Mouse (Mus musculus): Measurements from ENCODE around the gene Ric1. TPM values are rescaled to one million over a fixed set of nuclear protein-coding genes. Genes with fewer than 3 reads are reported as not detected.

Ric1 gene
- total RNA-seq (2021) = 10 to 100 TPM; 40.4 to 40.6 TPM
- long read RNA-seq, experiment 1, full-length matches to known transcripts = 5 of 9 reads
- long read RNA-seq, experiment 1, partial matches to known transcripts = 1 of 9 reads
- long read RNA-seq, experiment 1, other reads (novel, unspliced or antisense) = 3 of 9 reads
- long read RNA-seq, experiment 2, partial matches to known transcripts = 0 of 3 reads
- long read RNA-seq, experiment 2, other reads (novel, unspliced or antisense) = 3 of 3 reads

- intact Hi-C loops (cut with DNase I) = no loop called here
- peak; percentile 76 to 86 for DNase-seq (ENCODE audit: low spot score in 2 of 2)
These were observed at the start of gene Ric1 for GRCm38 (mm10) chr19:29521637-29522435. Gene Ric1, plus strand, starts transcription at chr19:29522282.

- intact Hi-C loops (cut with DNase I) = no loop called here
- no peak for DNase-seq (ENCODE audit: low spot score in 2 of 2)
These were observed 49.7 kb upstream of the Ric1 start for GRCm38 (mm10) chr19:29472424-29472823.

- intact Hi-C loops (cut with DNase I) = no loop called here
- DNase-seq (ENCODE audit: low spot score in 2 of 2) = no peak
These were observed 49.1 kb upstream of the Ric1 start for GRCm38 (mm10) chr19:29472946-29473345.

GRCm38 (mm10) chr19:29474803-29475202 is 47.3 kb upstream of the Ric1 start:
- intact Hi-C loops (cut with DNase I) = no loop called here
- DNase-seq (ENCODE audit: low spot score in 2 of 2) = no peak

GRCm38 (mm10) chr19:29475210-29475620 is 46.9 kb upstream of the Ric1 start:
- intact Hi-C loops (cut with DNase I) = no loop called here
- DNase-seq (ENCODE audit: low spot score in 2 of 2) = no peak

- intact Hi-C loops (cut with DNase I) = no loop called here
- no peak for DNase-seq (ENCODE audit: low spot score in 2 of 2)
These were observed 43.5 kb upstream of the Ric1 start for GRCm38 (mm10) chr19:29478598-29478997.

- no peak for DNase-seq (ENCODE audit: low spot score in 2 of 2)
- intact Hi-C loops (cut with DNase I) = no loop called here
These were observed 40.5 kb upstream of the Ric1 start for GRCm38 (mm10) chr19:29481578-29481977.

- no peak for DNase-seq (ENCODE audit: low spot score in 2 of 2)
- intact Hi-C loops (cut with DNase I) = no loop called here
These were observed 39.9 kb upstream of the Ric1 start for GRCm38 (mm10) chr19:29482148-29482547.

GRCm38 (mm10) chr19:29482637-29483036 is 39.4 kb upstream of the Ric1 start:
- intact Hi-C loops (cut with DNase I) = no loop called here
- DNase-seq (ENCODE audit: low spot score in 2 of 2) = no peak

- intact Hi-C loops (cut with DNase I) = no loop called here
- no peak for DNase-seq (ENCODE audit: low spot score in 2 of 2)
These were observed 38.7 kb upstream of the Ric1 start for GRCm38 (mm10) chr19:29483386-29483785.

- DNase-seq (ENCODE audit: low spot score in 2 of 2) = no peak
- intact Hi-C loops (cut with DNase I) = no loop called here
These were observed 37.5 kb upstream of the Ric1 start for GRCm38 (mm10) chr19:29484537-29484936.

GRCm38 (mm10) chr19:29485257-29485948 is 36.7 kb upstream of the Ric1 start:
- no peak for DNase-seq (ENCODE audit: low spot score in 2 of 2)
- intact Hi-C loops (cut with DNase I) = no loop called here

GRCm38 (mm10) chr19:29486545-29487206 is 35.4 kb upstream of the Ric1 start:
- no peak for DNase-seq (ENCODE audit: low spot score in 2 of 2)
- intact Hi-C loops (cut with DNase I) = no loop called here

- no peak for DNase-seq (ENCODE audit: low spot score in 2 of 2)
- intact Hi-C loops (cut with DNase I) = no loop called here
These were observed 34.6 kb upstream of the Ric1 start for GRCm38 (mm10) chr19:29487326-29488072.

GRCm38 (mm10) chr19:29488073-29488390 is 34.0 kb upstream of the Ric1 start:
- DNase-seq (ENCODE audit: low spot score in 2 of 2) = no peak
- intact Hi-C loops (cut with DNase I) = no loop called here

GRCm38 (mm10) chr19:29488420-29488819 is 33.7 kb upstream of the Ric1 start:
- intact Hi-C loops (cut with DNase I) = no loop called here
- no peak for DNase-seq (ENCODE audit: low spot score in 2 of 2)

GRCm38 (mm10) chr19:29489785-29490284 is 32.2 kb upstream of the Ric1 start:
- intact Hi-C loops (cut with DNase I) = no loop called here

GRCm38 (mm10) chr19:29491467-29491866 is 30.6 kb upstream of the Ric1 start:
- intact Hi-C loops (cut with DNase I) = no loop called here
- DNase-seq (ENCODE audit: low spot score in 2 of 2) = no peak

More at GRCm38 (mm10) chr19:29489785-29490284, 32.2 kb upstream of the Ric1 start:
- DNase-seq (ENCODE audit: low spot score in 2 of 2) = no peak

- DNase-seq (ENCODE audit: low spot score in 2 of 2) = no peak
- intact Hi-C loops (cut with DNase I) = no loop called here
These were observed 27.6 kb upstream of the Ric1 start for GRCm38 (mm10) chr19:29494454-29494853.

Data from left cerebral cortex, postnatal 14 days (tissue).